Mouse (Mus musculus) cerebellum, postnatal 4 days (tissue): ENCODE measurements at regions not wholly inside any gene's neighbourhood (a gene's known extent, or its start where the extent isn't known, plus 50 kb on each side); places are given as distances from the start of the nearest gene placed in this dataset.

ENCODE experiments used
- DNase-seq, 2 experiments: peaks; one replicate each; pipeline ENCODE4 v3.0.0; 2022; ENCODE audit warnings: low spot score in 2 of 2, mixed read lengths in 1 of 2

GRCm38 (mm10) chr4:29034406-29034805, 221.5 kb downstream of the Epha7 start:
- no peak for DNase-seq

GRCm38 (mm10) chr4:29039993-29040392, 227.1 kb downstream of the Epha7 start:
- no peak for DNase-seq

- no peak for DNase-seq
These were observed 256.0 kb downstream of the Epha7 start for GRCm38 (mm10) chr4:29068678-29069621.

- no peak for DNase-seq
These were observed 261.3 kb downstream of the Epha7 start for GRCm38 (mm10) chr4:29074204-29074603.

- no peak for DNase-seq
These were observed 261.9 kb downstream of the Epha7 start for GRCm38 (mm10) chr4:29074851-29075250.

- no peak for DNase-seq
These were observed 263.8 kb downstream of the Epha7 start for GRCm38 (mm10) chr4:29076683-29077082.

GRCm38 (mm10) chr4:29078391-29078790, 265.5 kb downstream of the Epha7 start:
- no peak for DNase-seq

- DNase-seq: no peak
These were observed 270.8 kb downstream of the Epha7 start for GRCm38 (mm10) chr4:29083545-29084290.

GRCm38 (mm10) chr4:29090949-29091348, 278.0 kb downstream of the Epha7 start:
- DNase-seq: no peak

GRCm38 (mm10) chr4:29091495-29092211, 278.7 kb downstream of the Epha7 start:
- DNase-seq: no peak

GRCm38 (mm10) chr4:29102373-29102772, 289.4 kb downstream of the Epha7 start:
- no peak for DNase-seq

- DNase-seq: no peak
These were observed 290.5 kb downstream of the Epha7 start for GRCm38 (mm10) chr4:29103414-29103813.

- DNase-seq: no peak
These were observed 299.6 kb downstream of the Epha7 start for GRCm38 (mm10) chr4:29112552-29112951.

- no peak for DNase-seq
These were observed 304.1 kb downstream of the Epha7 start for GRCm38 (mm10) chr4:29117025-29117424.

GRCm38 (mm10) chr4:29117926-29118325, 305.0 kb downstream of the Epha7 start:
- DNase-seq: peak; percentile 49 to 79

GRCm38 (mm10) chr4:29118679-29119479, 305.9 kb downstream of the Epha7 start:
- DNase-seq: no peak

GRCm38 (mm10) chr4:29119480-29120153, 306.7 kb downstream of the Epha7 start:
- DNase-seq: no peak

GRCm38 (mm10) chr4:29123697-29124377, 310.9 kb downstream of the Epha7 start:
- no peak for DNase-seq

- no peak for DNase-seq
These were observed 317.6 kb downstream of the Epha7 start for GRCm38 (mm10) chr4:29130485-29130884.
